Mouse (Mus musculus) thymus, adult 18-20 months (tissue): Measurements from ENCODE around the gene Polr2b.

Source experiments
- DNase-seq, 2 experiments: peaks; one replicate each; pipeline ENCODE4 v3.0.0; 2022; ENCODE audit warnings: mixed read lengths in 2 of 2

Gene Polr2b

GRCm38 (mm10) chr5:77393094-77393619 is 83.2 kb downstream of the Polr2b start:
- no peak for DNase-seq

GRCm38 (mm10) chr5:77393990-77394618 is 84.2 kb downstream of the Polr2b start:
- no peak for DNase-seq

- DNase-seq, result no peak
Measured at GRCm38 (mm10) chr5:77398285-77399057, 88.5 kb downstream of the Polr2b start.
